Mouse (Mus musculus) limb, embryonic 10.5 days (tissue): Measurements from ENCODE around the gene Gtsf1. TPM values are rescaled to one million over a fixed set of nuclear protein-coding genes. Genes with fewer than 3 reads are reported as not detected.
A peak's percentile ranks its signal among the peaks of the same experiment; 100 is the strongest.

Source experiments
- DNase-seq: peaks from one replicate; pipeline ENCODE4 v3.0.0-alpha.2; 2017; ENCODE audit warnings: low spot score
- H3K27ac ChIP-seq: fragments of 300-500 bp; sonication (generic); 2 replicates; pipeline ENCODE4 v1.5.1; 2016; ENCODE audit warnings: mild to moderate bottlenecking
- H3K27me3 ChIP-seq: fragments of 300-500 bp; sonication (generic); 2 replicates; pipeline ENCODE4 v1.6.1; 2016; ENCODE audit warnings: low read depth, mild to moderate bottlenecking; ENCODE audit not compliant: poor library complexity, severe bottlenecking
- H3K36me3 ChIP-seq: fragments of 300-500 bp; sonication (generic); 2 replicates; pipeline ENCODE4 v1.6.1; 2016; ENCODE audit warnings: mild to moderate bottlenecking, moderate library complexity
- H3K4me1 ChIP-seq: fragments of 300-500 bp; sonication (generic); 2 replicates; pipeline ENCODE4 v1.6.1; 2016
- H3K4me3 ChIP-seq: fragments of 300-500 bp; sonication (generic); 2 replicates; pipeline ENCODE4 v1.5.1; 2016; ENCODE audit warnings: mild to moderate bottlenecking, moderate library complexity
- H3K9me3 ChIP-seq: fragments of 300-500 bp; sonication (generic); replicated peaks from 2 replicates; pipeline ENCODE4 v1.6.1; 2016; ENCODE audit warnings: mild to moderate bottlenecking
- WGBS: fragments of 180-500 bp; shearing (Covaris S2); methylation state at CpG from one replicate; pipeline ENCODE4 v1.1.7; 2016; 5-methylcytosine and 5-hydroxymethylcytosine counted together
- polyA plus RNA-seq: library from polyadenylated mRNA; unstranded; fragments of >200 nt; fragmentation: Nextera tagmentation; extraction: Ambion mirVana; gene quantifications from 2 replicates; pipeline ENCODE4 v1.2.1, GENCODE M21; 2016

Gene Gtsf1
- polyA plus RNA-seq, 1 experiment from 2014 or later = not detected

GRCm38 (mm10) chr15:103359122-103359510 lies 71.2 kb downstream of the Gtsf1 start:
- Histone ChIP-seq H3K36me3 (peaks cover 52% of the 10 kb centered on the region), H3K27me3 (no peaks in the 10 kb centered on the region), H3K4me1 (peaks cover 38% of the 10 kb centered on the region), H3K27ac (peak overlapping the region; percentile 89), H3K4me3 (no peak overlapping the region), H3K9me3 (no peaks in the 10 kb centered on the region)
- 52% methylated on average over 1 of the region's 1 CpGs for WGBS
- DNase-seq = no peak

DNA sequence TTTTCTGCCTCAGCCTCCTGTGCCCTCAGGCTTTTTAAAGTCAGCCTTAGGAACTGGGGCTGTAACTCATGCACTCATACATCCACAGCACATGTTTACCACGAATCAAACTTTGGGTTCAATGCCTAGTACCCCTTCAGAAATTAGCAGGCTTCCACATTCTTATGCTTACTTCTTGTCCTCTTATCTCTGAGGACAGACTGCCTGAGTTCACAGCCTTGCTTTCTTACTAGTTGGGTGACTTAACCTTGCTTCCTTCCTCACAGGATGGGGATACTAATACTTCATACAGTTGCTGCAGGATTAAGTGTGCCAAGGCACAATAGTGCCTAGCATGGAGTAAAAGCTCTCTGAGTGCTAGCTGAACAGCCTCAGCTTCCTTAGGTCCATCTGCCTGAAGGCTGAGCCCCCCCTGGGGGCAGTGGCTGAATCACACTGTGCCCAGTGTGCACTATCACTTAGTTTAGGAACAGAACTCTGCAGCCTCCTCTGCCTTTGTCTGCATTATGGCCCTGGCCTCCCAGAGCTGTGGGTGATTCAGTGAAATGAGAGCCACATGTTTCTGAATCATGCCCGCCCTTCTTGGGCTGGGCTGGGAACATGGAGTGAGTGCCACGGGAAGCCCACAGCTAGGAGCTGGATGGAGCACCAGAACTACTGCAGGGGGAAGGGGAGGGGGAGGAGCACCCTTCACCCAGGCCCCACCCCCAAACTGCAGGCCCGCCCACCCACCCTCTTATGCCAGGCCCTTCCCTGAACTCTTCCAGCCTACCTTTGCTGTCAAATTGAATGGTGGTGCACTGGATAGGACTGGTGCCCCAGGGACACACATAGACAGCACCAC lies 71.8 kb downstream of the Gtsf1 start:
- WGBS = 20% methylated on average over 4 of the region's 4 CpGs

DNA sequence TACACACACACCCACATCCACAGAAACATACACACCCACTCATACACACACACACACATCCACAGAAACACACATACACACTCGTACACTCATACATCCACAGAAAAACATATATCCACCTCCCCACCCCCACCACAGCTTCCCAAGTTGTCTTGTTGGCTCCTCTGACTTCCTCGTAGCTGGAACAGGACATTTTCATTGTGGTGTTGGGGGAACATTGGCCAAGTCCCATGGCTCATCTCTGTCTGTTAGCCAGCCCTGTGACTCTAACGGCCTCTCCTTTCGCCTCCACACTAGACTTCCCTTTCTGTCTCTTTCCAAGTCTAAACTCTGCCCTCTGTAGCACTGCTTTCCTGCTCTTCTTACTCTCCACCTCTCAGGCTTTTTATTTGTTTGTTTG lies 72.5 kb downstream of the Gtsf1 start:
- Histone ChIP-seq H3K4me1 (peaks cover 36% of the 10 kb centered on the region), H3K27ac (peak overlapping the region; percentile 89), H3K9me3 (no peaks in the 10 kb centered on the region), H3K4me3 (no peak overlapping the region), H3K27me3 (no peaks in the 10 kb centered on the region), H3K36me3 (peaks cover 65% of the 10 kb centered on the region)
- 86% methylated on average over 4 of the region's 4 CpGs for WGBS
- DNase-seq = no peak

More for the DNA sequence above, 71.8 kb downstream of the Gtsf1 start:
- H3K36me3 ChIP-seq = peaks cover 58% of the 10 kb centered on the region
- H3K27me3 ChIP-seq = no peaks in the 10 kb centered on the region
- peak; percentile 66 for DNase-seq
- H3K9me3 ChIP-seq = no peaks in the 10 kb centered on the region
- H3K27ac ChIP-seq = peak overlapping the region; percentile 89
- 0 out of 2 replicates have a peak overlapping the region, but pooled peaks have one; percentile 9 for H3K4me3 ChIP-seq
- H3K4me1 ChIP-seq = peaks cover 36% of the 10 kb centered on the region

DNA sequence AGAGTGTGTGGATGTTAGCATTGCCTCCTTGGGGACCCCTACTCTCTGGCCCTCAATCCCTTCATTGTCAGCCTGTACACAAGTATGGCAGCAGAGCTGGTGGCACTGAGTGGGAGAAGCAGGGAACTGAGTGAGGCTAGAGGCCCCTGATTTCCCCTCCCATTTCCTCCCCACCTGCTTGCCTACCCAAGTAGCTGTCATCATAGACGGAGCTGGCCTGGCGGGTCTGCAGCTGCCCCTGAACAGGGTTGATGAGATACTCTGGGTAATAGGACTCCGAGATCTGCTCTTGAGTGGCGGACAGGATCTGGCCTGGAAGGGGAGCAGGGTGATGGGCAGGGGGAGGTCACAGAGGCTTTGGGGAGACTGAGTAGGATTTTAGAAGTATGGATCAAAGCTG lies 74.1 kb downstream of the Gtsf1 start:
- Histone ChIP-seq H3K27ac (no peak overlapping the region), H3K36me3 (peaks cover 74% of the 10 kb centered on the region)
- WGBS = 81% methylated on average over 4 of the region's 4 CpGs

DNA sequence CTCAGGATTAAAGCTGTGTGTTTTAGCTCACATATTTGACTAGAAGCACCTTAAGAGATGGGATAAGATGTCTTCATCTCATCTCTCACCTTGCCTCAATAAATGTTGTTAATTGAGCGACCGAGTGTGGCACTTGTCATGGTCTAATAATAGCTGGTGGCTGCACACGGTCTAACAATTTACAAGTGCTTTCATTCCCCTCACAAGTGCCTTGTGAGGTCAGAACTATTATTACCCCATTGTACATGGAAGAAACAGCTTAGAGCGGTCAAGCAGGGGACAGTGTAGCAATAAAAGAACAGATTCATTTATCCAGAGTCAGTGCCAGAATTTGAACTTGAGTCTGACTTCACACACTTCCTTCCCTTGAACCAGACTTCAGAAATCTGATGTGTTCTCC lies 74.8 kb downstream of the Gtsf1 start:
- WGBS = 92% methylated on average over 4 of the region's 4 CpGs
- H3K4me1 ChIP-seq = peaks cover 26% of the 10 kb centered on the region
- no peaks in the 10 kb centered on the region for H3K27me3 ChIP-seq
- peaks cover 80% of the 10 kb centered on the region for H3K36me3 ChIP-seq
- H3K4me3 ChIP-seq = no peak overlapping the region
- H3K27ac ChIP-seq = no peak overlapping the region
- H3K9me3 ChIP-seq = no peaks in the 10 kb centered on the region
- no peak for DNase-seq

More for the DNA sequence above, 74.1 kb downstream of the Gtsf1 start:
- H3K9me3 ChIP-seq = no peaks in the 10 kb centered on the region
- peaks cover 28% of the 10 kb centered on the region for H3K4me1 ChIP-seq
- H3K27me3 ChIP-seq = no peaks in the 10 kb centered on the region
- H3K4me3 ChIP-seq = no peak overlapping the region
- DNase-seq = no peak

DNA sequence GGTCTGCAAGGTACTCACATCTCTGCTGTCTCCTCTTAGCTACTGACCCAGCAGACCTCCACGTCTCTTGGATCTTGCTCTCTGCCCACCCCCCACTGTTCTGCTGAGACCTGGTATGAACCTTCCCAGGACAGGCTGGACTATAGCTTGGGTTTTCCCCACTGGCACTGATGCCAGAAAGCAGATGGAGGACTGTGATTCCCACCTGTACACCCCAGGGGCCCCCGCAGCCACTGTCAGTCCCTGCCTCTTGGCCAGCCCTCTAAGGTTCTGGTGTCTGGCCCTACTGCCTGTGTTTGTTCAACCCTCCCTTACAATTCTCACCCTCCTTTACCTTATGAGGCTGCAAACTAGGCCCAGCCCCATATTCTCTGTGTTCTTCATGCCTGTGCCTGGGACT lies 75.6 kb downstream of the Gtsf1 start:
- H3K9me3 ChIP-seq = no peaks in the 10 kb centered on the region
- H3K4me1 ChIP-seq = peaks cover 20% of the 10 kb centered on the region
- DNase-seq = no peak
- peaks cover 82% of the 10 kb centered on the region for H3K36me3 ChIP-seq
- no peak overlapping the region for H3K27ac ChIP-seq
- 91% methylated on average over 2 of the region's 2 CpGs for WGBS
- H3K4me3 ChIP-seq = no peak overlapping the region
- no peaks in the 10 kb centered on the region for H3K27me3 ChIP-seq

- no peak for DNase-seq
- H3K9me3 ChIP-seq = no peaks in the 10 kb centered on the region
- H3K27ac ChIP-seq = no peak overlapping the region
- no peak overlapping the region for H3K4me3 ChIP-seq
- H3K4me1 ChIP-seq = peaks cover 10% of the 10 kb centered on the region
- H3K36me3 ChIP-seq = peaks cover 92% of the 10 kb centered on the region
- WGBS = 91% methylated on average over 11 of the region's 11 CpGs
- H3K27me3 ChIP-seq = no peaks in the 10 kb centered on the region
Observed at GRCm38 (mm10) chr15:103353511-103354256, 76.6 kb downstream of the Gtsf1 start.

DNA sequence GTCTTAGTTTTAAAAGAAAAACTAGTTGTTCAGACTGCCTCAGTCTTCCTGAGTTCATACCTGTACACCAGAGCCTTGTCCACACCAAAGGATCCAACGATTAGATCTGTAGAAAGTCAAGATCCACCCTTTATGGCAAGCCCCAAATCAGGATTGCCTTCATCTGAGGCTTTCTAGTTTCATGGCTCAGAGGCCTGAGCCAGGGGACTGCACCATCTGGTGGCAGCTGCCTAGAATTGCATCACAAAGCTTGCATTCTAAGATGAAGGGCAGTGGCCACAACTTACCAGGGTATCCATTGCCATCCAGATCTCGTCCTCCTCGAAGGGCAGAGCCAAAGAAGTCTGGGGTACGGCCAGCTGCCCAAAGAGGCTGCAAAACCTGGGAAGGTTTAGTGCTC lies 77.4 kb downstream of the Gtsf1 start:
- Histone ChIP-seq H3K36me3 (peaks cover 100% of the 10 kb centered on the region), H3K4me1 (peaks cover 2% of the 10 kb centered on the region), H3K4me3 (no peak overlapping the region), H3K9me3 (no peaks in the 10 kb centered on the region), H3K27me3 (no peaks in the 10 kb centered on the region), H3K27ac (no peak overlapping the region)
- 48% methylated on average over 4 of the region's 4 CpGs for WGBS
- DNase-seq = peak; percentile 69

Other genes starting within 250 kb of the Gtsf1 start
- 191 and 215 TPM in 2 replicates for gene Cbx5, start 190.7 kb downstream of the Gtsf1 start, polyA plus RNA-seq
- gene Hnrnpa1, start 190.0 kb downstream of the Gtsf1 start, polyA plus RNA-seq = 1,775 and 1,966 TPM in 2 replicates
- 5.9 and 6.1 TPM in 2 replicates for gene Nfe2, start 172.1 kb downstream of the Gtsf1 start, polyA plus RNA-seq
- 305 and 309 TPM in 2 replicates for gene Copz1, start 157.8 kb downstream of the Gtsf1 start, polyA plus RNA-seq
- 0.28 and 0.30 TPM in 2 replicates for gene Gpr84, start 119.9 kb downstream of the Gtsf1 start, polyA plus RNA-seq
- 22.1 and 22.8 TPM in 2 replicates for gene Zfp385a, start 90.4 kb downstream of the Gtsf1 start, polyA plus RNA-seq
- gene Itga5, start 63.7 kb downstream of the Gtsf1 start, polyA plus RNA-seq = 33.5 and 36.6 TPM in 2 replicates
- gene Gtsf2, start 18.0 kb upstream of the Gtsf1 start, polyA plus RNA-seq = not detected in 2 replicates
- gene Nckap1l, start 23.3 kb upstream of the Gtsf1 start, polyA plus RNA-seq = 1.1 and 1.4 TPM in 2 replicates
- 2.0 and 2.9 TPM in 2 replicates for gene Pde1b, start 72.6 kb upstream of the Gtsf1 start, polyA plus RNA-seq
- 3.5 and 6.5 TPM in 2 replicates for gene Ppp1r1a, start 107.5 kb upstream of the Gtsf1 start, polyA plus RNA-seq
- not detected in 2 replicates for gene Glycam1, start 134.6 kb upstream of the Gtsf1 start, polyA plus RNA-seq